Mouse (Mus musculus): Measurements from ENCODE around the gene Gm20075.

DNA sequence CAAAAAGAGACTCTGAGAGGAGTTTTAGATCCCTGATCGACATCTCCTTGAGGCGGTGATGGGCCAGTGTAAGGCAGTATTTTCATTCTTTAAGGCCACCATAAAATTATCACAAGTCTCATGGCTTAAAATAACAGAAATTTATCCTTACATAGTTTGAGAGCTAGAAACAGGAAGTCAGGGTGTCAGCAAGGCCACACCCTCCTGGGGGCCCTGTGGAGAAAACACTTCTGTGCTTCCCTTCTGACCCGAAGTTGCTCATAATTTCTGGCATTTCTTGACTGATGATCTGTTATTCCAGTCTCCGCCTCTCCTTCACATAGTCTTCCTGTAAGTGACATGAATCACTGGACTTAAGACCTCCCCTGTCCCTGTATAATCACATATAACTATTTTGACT lies 25.2 kb upstream of the Gm20075 start:
- TF ChIP-seq CTCF (conservative IDR thresholded peaks at IDR 0.05 in 1 of 2, IDR thresholded peaks at IDR 0.05 in 1 of 2; ENCODE audit: low read depth in 2 of 2, low read length in 2 of 2) (no peak), SIN3A (IDR thresholded peaks at IDR 0.05; ENCODE audit: low read length) (no peak), POLR2A (IDR thresholded peaks at IDR 0.05; ENCODE audit: low read depth, low read length) (no peak), MAZ (IDR thresholded peaks at IDR 0.05; ENCODE audit: low read depth, low read length) (no peak), GABPA (IDR thresholded peaks at IDR 0.05; ENCODE audit: insufficient replicate concordance, low read depth, low read length) (no peak), EP300 (IDR thresholded peaks at IDR 0.05; ENCODE audit: low read length) (no peak), MYC (IDR thresholded peaks at IDR 0.05; ENCODE audit: low read depth, low read length) (no peak), ZKSCAN1 (IDR thresholded peaks at IDR 0.05; ENCODE audit: borderline replicate concordance, low read depth, low read length) (no peak), KAT2A (IDR thresholded peaks at IDR 0.05; ENCODE audit: insufficient replicate concordance, low read length) (no peak), JUND (conservative IDR thresholded peaks at IDR 0.05; ENCODE audit: low read depth, low read length) (no peak), ZC3H11A (IDR thresholded peaks at IDR 0.05; ENCODE audit: low read depth, low read length) (no peak), ETS1 (conservative IDR thresholded peaks at IDR 0.05; ENCODE audit: low read depth, low read length) (no peak), NRF1 (IDR thresholded peaks at IDR 0.05; ENCODE audit: low read depth, low read length) (no peak), CHD2 (IDR thresholded peaks at IDR 0.05; ENCODE audit: low read length) (no peak)

Data from CH12.LX (cell line).